Mouse (Mus musculus): Measurements from ENCODE around the gene Hyal2.

Hyal2 gene

GRCm38 (mm10) chr9:107567702-107568319 lies at the start of gene Hyal2:
Gene Hyal2, plus strand, starts transcription at chr9:107567945.
- DNase-seq (ENCODE audit: low read depth in 1 of 2, low spot score in 2 of 2) = no peak

- no peak for DNase-seq (ENCODE audit: low read depth in 1 of 2, low spot score in 2 of 2)
Measured at GRCm38 (mm10) chr9:107520331-107520730, 47.4 kb upstream of the Hyal2 start.

- DNase-seq (ENCODE audit: low read depth in 1 of 2, low spot score in 2 of 2) = no peak
Measured at GRCm38 (mm10) chr9:107521190-107521589, 46.6 kb upstream of the Hyal2 start.

- no peak for DNase-seq (ENCODE audit: low read depth in 1 of 2, low spot score in 2 of 2)
Measured at GRCm38 (mm10) chr9:107521711-107522399, 45.9 kb upstream of the Hyal2 start.

GRCm38 (mm10) chr9:107522400-107522711 lies 45.4 kb upstream of the Hyal2 start:
- no peak for DNase-seq (ENCODE audit: low read depth in 1 of 2, low spot score in 2 of 2)

GRCm38 (mm10) chr9:107526198-107527026 lies 41.3 kb upstream of the Hyal2 start:
- peak in 1 of 2 experiments; percentile 58 for DNase-seq (ENCODE audit: low read depth in 1 of 2, low spot score in 2 of 2)

GRCm38 (mm10) chr9:107533791-107534407 lies 33.8 kb upstream of the Hyal2 start, which contains the start of gene Tmem115:
Gene Tmem115, plus strand, starts transcription at chr9:107533945.
- peak; percentile 74 to 76 for DNase-seq (ENCODE audit: low read depth in 1 of 2, low spot score in 2 of 2)

GRCm38 (mm10) chr9:107534408-107535202 lies 33.1 kb upstream of the Hyal2 start:
- no peak for DNase-seq (ENCODE audit: low read depth in 1 of 2, low spot score in 2 of 2)

- no peak for DNase-seq (ENCODE audit: low read depth in 1 of 2, low spot score in 2 of 2)
Measured at GRCm38 (mm10) chr9:107538231-107538630, 29.5 kb upstream of the Hyal2 start.

- DNase-seq (ENCODE audit: low read depth in 1 of 2, low spot score in 2 of 2) = no peak
Measured at GRCm38 (mm10) chr9:107538711-107539110, 29.0 kb upstream of the Hyal2 start.

GRCm38 (mm10) chr9:107539940-107540339 lies 27.8 kb upstream of the Hyal2 start:
- no peak for DNase-seq (ENCODE audit: low read depth in 1 of 2, low spot score in 2 of 2)

GRCm38 (mm10) chr9:107540420-107540819 lies 27.3 kb upstream of the Hyal2 start:
- no peak for DNase-seq (ENCODE audit: low read depth in 1 of 2, low spot score in 2 of 2)

- no peak for DNase-seq (ENCODE audit: low read depth in 1 of 2, low spot score in 2 of 2)
Measured at GRCm38 (mm10) chr9:107541005-107541404, 26.7 kb upstream of the Hyal2 start.

GRCm38 (mm10) chr9:107541474-107542351 lies 26.0 kb upstream of the Hyal2 start, which contains the start of the genes Cyb561d2 and Nprl2:
Gene Cyb561d2, minus strand, starts transcription at chr9:107542193.
Gene Nprl2, plus strand, starts transcription at chr9:107542226.
- peak; percentile 64 to 85 for DNase-seq (ENCODE audit: low read depth in 1 of 2, low spot score in 2 of 2)

GRCm38 (mm10) chr9:107542352-107542686 lies 25.4 kb upstream of the Hyal2 start:
- DNase-seq (ENCODE audit: low read depth in 1 of 2, low spot score in 2 of 2) = no peak

GRCm38 (mm10) chr9:107542721-107543120 lies 25.0 kb upstream of the Hyal2 start:
- DNase-seq (ENCODE audit: low read depth in 1 of 2, low spot score in 2 of 2) = no peak

- no peak for DNase-seq (ENCODE audit: low read depth in 1 of 2, low spot score in 2 of 2)
Measured at GRCm38 (mm10) chr9:107543299-107543698, 24.4 kb upstream of the Hyal2 start.

- no peak for DNase-seq (ENCODE audit: low read depth in 1 of 2, low spot score in 2 of 2)
Measured at GRCm38 (mm10) chr9:107544196-107544700, 23.5 kb upstream of the Hyal2 start.

- DNase-seq (ENCODE audit: low read depth in 1 of 2, low spot score in 2 of 2) = no peak
Measured at GRCm38 (mm10) chr9:107544729-107545128, 23.0 kb upstream of the Hyal2 start.

GRCm38 (mm10) chr9:107545199-107545598 lies 22.5 kb upstream of the Hyal2 start:
- DNase-seq (ENCODE audit: low read depth in 1 of 2, low spot score in 2 of 2) = no peak

Measured in monocyte, adult 2 months (primary cell).